Mouse (Mus musculus): ENCODE data around the gene Dnaja3.

GRCm38 (mm10) chr16:4596141-4596728 is 43.6 kb upstream of the Dnaja3 start:
- TF ChIP-seq POLR2A (IDR thresholded peaks at IDR 0.05; ENCODE audit: borderline replicate concordance, low read depth, low read length) (no peak), CTCF (IDR thresholded peaks at IDR 0.05; ENCODE audit: low read depth, low read length) (no peak)
